Mouse (Mus musculus) E14TG2a.4 (cell line): Measurements from ENCODE around the gene Rab11fip4.

ENCODE experiments used
- CTCF ChIP-seq: conservative IDR thresholded peaks from 2 replicates; pipeline ENCODE4 v1.5.1; 2014; ENCODE audit warnings: low read length
- NANOG ChIP-seq: IDR thresholded peaks from 2 replicates; pipeline ENCODE4 v1.6.1; 2014; ENCODE audit warnings: borderline replicate concordance, low read length, mixed read lengths

DNA sequence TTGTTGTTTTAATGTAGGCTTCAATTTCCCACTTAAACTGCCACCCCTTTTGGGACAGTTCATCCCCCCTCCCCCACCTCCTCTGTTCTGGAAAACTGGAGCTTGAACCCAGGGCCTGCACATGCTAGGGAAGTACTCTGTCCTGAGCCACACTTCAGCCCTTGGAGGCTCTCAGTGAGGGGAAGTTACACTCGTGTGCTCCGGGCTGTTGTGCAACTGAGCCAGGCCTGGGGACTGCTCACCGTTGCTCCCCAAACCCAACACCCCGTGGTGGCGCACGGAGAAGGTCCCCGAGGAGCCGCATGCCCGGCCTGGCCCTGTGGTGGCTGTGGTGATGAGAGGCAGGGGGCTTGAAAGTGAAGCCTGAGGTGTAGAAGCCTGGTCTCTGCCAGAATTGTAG lies 61.2 kb downstream of the Rab11fip4 start:
- TF ChIP-seq CTCF (no peak), NANOG (no peak)
